Mouse (Mus musculus): ENCODE measurements at regions not wholly inside any gene's neighbourhood (a gene's known extent, or its start where the extent isn't known, plus 50 kb on each side); places are given as distances from the start of the nearest gene placed in this dataset.

DNA sequence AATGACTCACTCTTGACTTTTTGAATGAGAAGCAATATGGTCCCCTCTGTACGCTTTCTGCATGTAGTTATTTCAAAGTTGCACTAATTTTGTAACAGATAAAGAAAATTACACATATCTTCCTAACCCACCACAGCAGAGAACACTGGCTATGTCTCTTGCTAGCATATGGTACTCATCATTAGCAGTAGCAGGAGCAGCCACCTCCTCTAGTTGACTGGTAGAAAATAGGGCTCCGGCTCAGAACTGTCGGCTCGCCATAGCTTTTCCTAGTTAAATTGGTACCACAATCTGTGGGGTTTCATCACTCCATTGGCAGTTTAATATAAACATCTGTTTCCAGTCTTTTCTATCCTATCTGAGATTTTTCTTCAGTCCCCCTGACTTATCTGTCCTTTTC is 254.1 kb upstream of the Zeb2 start:
- TF ChIP-seq GATA1 (IDR thresholded peaks at IDR 0.05; ENCODE audit: low read depth, low read length) (no peak), CHD1 (IDR thresholded peaks at IDR 0.05; ENCODE audit: low read depth, low read length) (no peak), ELF1 (IDR thresholded peaks at IDR 0.05; ENCODE audit: low read depth, low read length) (no peak), POLR2AphosphoS5 (IDR thresholded peaks at IDR 0.05; ENCODE audit: borderline replicate concordance, low read depth, low read length) (no peak), TCF12 (IDR thresholded peaks at IDR 0.05; ENCODE audit: low read depth, low read length) (no peak), USF2 (IDR thresholded peaks at IDR 0.05; ENCODE audit: borderline replicate concordance in 1 of 2, insufficient read depth in 1 of 2, low read depth in 1 of 2, low read length in 2 of 2) (no peak), ZKSCAN1 (IDR thresholded peaks at IDR 0.05; ENCODE audit: low read depth, low read length) (no peak), TBP (IDR thresholded peaks at IDR 0.05; ENCODE audit: low read depth, low read length) (no peak), EP300 (IDR thresholded peaks at IDR 0.05; ENCODE audit: low read depth in 1 of 2, low read length in 2 of 2) (no peak), JUND (IDR thresholded peaks at IDR 0.05; ENCODE audit: low read depth, low read length) (no peak), POLR2AphosphoS2 (IDR thresholded peaks at IDR 0.05; ENCODE audit: low read length) (no peak), ZC3H11A (IDR thresholded peaks at IDR 0.05; ENCODE audit: low read depth, low read length) (no peak), RAD21 (IDR thresholded peaks at IDR 0.05; ENCODE audit: low read depth, low read length) (no peak), ETS1 (IDR thresholded peaks at IDR 0.05; ENCODE audit: low read depth, low read length) (no peak), NRF1 (IDR thresholded peaks at IDR 0.05; ENCODE audit: insufficient read depth, low read depth, low read length, poor library complexity, severe bottlenecking) (no peak), E2F4 (IDR thresholded peaks at IDR 0.05; ENCODE audit: borderline replicate concordance, low read depth, low read length) (no peak), MYC (IDR thresholded peaks at IDR 0.05; ENCODE audit: low read depth, low read length) (no peak), CTCF (IDR thresholded peaks at IDR 0.05 in 2 of 3, conservative IDR thresholded peaks at IDR 0.05 in 1 of 3; ENCODE audit: control insufficient read depth in 1 of 3, insufficient read depth in 1 of 3, low read depth in 2 of 3, low read length in 3 of 3, poor library complexity in 1 of 3, severe bottlenecking in 1 of 3) (no peak), NELFE (IDR thresholded peaks at IDR 0.05; ENCODE audit: low read depth, low read length) (no peak), MXI1 (IDR thresholded peaks at IDR 0.05; ENCODE audit: low read depth, low read length) (no peak)
- DNase-seq (ENCODE audit: low read depth, low spot score) = no peak

DNA sequence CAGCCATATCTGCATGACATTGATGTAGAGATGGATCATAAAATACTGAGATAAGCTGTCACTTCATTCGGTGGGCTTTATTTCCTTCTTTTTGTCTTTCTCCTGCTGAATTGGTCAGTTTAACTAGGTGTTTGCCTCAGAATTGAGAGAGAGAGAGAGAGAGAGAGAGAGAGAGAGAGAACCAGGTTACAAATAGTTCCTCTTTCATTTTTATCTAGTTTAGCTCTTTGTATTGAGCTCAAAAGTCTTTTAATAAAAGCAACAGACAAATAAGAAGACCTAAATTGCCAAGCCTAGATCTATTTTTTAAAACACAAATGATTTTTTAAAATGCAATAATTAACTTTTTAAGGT is 253.4 kb upstream of the Zeb2 start:
- no peak overlapping the region for H3K4me3 ChIP-seq (ENCODE audit: control insufficient read depth in 1 of 2, insufficient read depth in 1 of 2, low read depth in 2 of 2, low read length in 2 of 2)
- no peaks in the 10 kb centered on the region for H3K79me2 ChIP-seq (ENCODE audit: control insufficient read depth, insufficient read depth, low read length, poor library complexity)
- peaks cover 0 to 4% of the 10 kb centered on the region in 2 experiments; a peak in 2 of 4 replicates for H3K36me3 ChIP-seq (ENCODE audit: control insufficient read depth in 1 of 2, insufficient read depth in 2 of 2, low read length in 2 of 2)
- H3K9me3 ChIP-seq (replicated peaks; ENCODE audit: insufficient read depth, low read length) = no peaks in the 10 kb centered on the region
- 0 out of 4 replicates have a peak, but pooled peaks cover 0 to 1% of the 10 kb centered on the region in 2 experiments for H3K4me1 ChIP-seq (ENCODE audit: control insufficient read depth in 1 of 2, insufficient read depth in 2 of 2, low read length in 2 of 2)
- no peak overlapping the region for H3K27ac ChIP-seq (ENCODE audit: control insufficient read depth, low read depth, low read length)
- TF ChIP-seq EP300 (IDR thresholded peaks at IDR 0.05; ENCODE audit: low read depth in 1 of 2, low read length in 2 of 2) (0 out of 4 replicates have a peak, but pooled peaks of 1 of the 2 experiments have one; percentile 18), JUND (IDR thresholded peaks at IDR 0.05; ENCODE audit: low read depth, low read length) (peak; percentile 92), ZNF384 (IDR thresholded peaks at IDR 0.05; ENCODE audit: low read depth, low read length) (no peak), CHD1 (IDR thresholded peaks at IDR 0.05; ENCODE audit: low read depth, low read length) (no peak)
- no peak for DNase-seq (ENCODE audit: low read depth, low spot score)
- no peak overlapping the region for H3K9ac ChIP-seq (ENCODE audit: control insufficient read depth, low read depth, low read length, poor library complexity, severe bottlenecking)
- no peaks in the 10 kb centered on the region for H3K27me3 ChIP-seq (ENCODE audit: control insufficient read depth in 1 of 2, insufficient read depth in 2 of 2, low read length in 2 of 2)

More for the DNA sequence above, 254.1 kb upstream of the Zeb2 start:
- no peak overlapping the region for H3K9ac ChIP-seq (ENCODE audit: control insufficient read depth, low read depth, low read length, poor library complexity, severe bottlenecking)
- H3K9me3 ChIP-seq (replicated peaks; ENCODE audit: insufficient read depth, low read length) = no peaks in the 10 kb centered on the region
- H3K36me3 ChIP-seq (ENCODE audit: control insufficient read depth in 1 of 2, insufficient read depth in 2 of 2, low read length in 2 of 2) = peaks cover 0 to 4% of the 10 kb centered on the region in 2 experiments; a peak in 2 of 4 replicates
- H3K27me3 ChIP-seq (ENCODE audit: control insufficient read depth in 1 of 2, insufficient read depth in 2 of 2, low read length in 2 of 2) = no peaks in the 10 kb centered on the region
- H3K4me1 ChIP-seq (ENCODE audit: control insufficient read depth in 1 of 2, insufficient read depth in 2 of 2, low read length in 2 of 2) = 0 out of 4 replicates have a peak, but pooled peaks cover 0 to 1% of the 10 kb centered on the region in 2 experiments
- no peak overlapping the region for H3K4me3 ChIP-seq (ENCODE audit: control insufficient read depth in 1 of 2, insufficient read depth in 1 of 2, low read depth in 2 of 2, low read length in 2 of 2)
- no peaks in the 10 kb centered on the region for H3K79me2 ChIP-seq (ENCODE audit: control insufficient read depth, insufficient read depth, low read length, poor library complexity)
- no peak overlapping the region for H3K27ac ChIP-seq (ENCODE audit: control insufficient read depth, low read depth, low read length)
